Mouse (Mus musculus): ENCODE measurements at regions not wholly inside any gene's neighbourhood (a gene's known extent, or its start where the extent isn't known, plus 50 kb on each side); places are given as distances from the start of the nearest gene placed in this dataset.
"Not testable (repeated sequence)": the region's sequence is repeated elsewhere in the genome, so short reads cannot be mapped to it uniquely, and the experiment has no call there.

DNA sequence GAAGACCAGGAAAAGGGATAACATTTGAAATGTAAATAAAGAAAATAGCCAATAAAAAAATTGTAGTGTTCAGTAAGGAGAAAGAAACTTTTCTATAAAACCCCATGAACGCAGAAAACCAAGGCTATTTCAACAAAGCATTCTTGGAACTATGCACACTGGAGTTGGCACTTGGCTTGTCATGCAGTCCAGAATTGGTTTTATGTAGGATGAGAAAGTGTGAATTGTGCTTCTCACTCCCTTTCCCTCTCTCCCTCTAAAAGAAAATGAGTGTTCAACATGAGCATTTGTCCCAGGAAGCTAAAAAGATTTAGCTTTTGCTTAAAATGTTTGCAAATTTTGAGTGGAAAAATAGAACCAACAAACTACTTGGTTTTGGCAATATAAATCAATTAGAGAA, 841.6 kb upstream of the Adam24 start:
- DNase-seq (ENCODE audit: low read depth, low spot score): peak; percentile 79

DNA sequence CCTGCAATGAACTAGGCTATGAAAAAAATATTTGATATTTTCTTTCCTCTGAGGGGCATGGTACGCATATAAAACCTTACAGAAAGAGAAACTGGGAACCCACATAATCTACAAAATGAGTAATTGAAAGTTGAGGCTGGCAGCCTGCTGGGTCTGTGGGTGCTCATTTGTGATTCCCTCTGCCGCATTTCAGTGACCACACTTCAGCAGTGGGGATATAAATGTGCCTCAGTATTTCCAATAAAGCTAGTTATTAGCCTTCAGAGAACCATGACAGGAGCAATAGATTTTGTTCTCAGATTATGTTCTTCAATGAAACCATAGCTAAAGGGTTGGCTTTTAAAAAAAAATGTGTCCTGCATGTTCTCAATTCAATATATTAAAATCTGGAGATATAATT, 828.0 kb upstream of the Adam24 start:
- DNase-seq (ENCODE audit: low read depth, low spot score): no peak

DNA sequence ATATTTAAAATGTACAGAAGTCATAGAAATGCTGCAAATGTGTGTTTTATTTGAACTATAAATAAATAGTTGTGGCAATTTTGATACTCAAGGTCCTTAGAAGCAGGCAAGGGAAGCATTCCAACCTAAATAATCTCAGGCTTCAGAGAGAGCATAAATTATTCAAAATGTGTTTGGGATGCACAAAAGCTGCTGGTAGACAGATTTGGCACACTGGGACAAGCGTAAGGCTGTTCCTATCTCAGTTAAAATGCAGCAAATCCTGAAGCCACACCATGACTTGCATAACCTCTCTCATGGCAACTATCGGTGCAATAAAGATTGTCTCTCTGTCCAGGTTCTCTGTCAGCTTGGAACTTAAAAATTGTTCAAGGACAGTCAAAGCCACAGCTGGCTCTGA, 812.3 kb upstream of the Adam24 start:
- DNase-seq (ENCODE audit: low read depth, low spot score): peak; percentile 6

DNA sequence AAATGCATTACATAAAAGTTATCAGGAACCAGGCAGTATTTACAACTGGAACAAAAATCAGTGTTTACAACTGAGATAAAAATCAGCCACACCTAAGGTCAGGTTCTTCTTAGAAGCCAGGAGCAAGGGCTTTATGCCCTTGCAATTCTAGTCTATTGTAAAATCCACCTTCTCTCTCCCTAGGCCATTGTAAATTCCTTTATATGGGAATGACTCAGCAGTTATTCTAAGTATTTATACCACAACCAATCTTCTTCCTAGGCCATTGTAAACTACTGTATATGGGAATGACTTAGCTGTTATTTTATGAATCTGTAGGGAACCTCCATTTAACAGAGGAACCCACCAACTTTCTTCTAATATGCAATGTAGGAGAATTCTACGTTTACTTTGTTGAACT, 772.6 kb upstream of the Adam24 start:
- no peak for DNase-seq (ENCODE audit: low read depth, low spot score)

DNA sequence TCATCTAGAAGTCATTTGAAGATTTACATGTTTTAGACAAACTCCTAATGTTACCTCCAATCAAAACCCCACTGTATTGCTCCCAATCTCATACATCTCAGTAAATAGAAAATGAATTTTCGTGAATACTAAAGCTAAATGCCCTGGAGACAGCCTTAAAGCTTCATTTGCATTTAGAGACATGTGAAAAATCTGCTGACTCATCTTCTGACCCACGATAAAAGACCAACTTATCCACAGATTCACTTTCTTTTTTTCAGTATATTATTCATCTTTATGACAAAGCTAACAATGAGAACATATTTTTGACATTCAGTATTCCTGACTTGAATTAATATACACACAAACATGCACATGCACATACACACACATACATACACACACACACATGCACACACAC, 762.0 kb upstream of the Adam24 start:
- DNase-seq (ENCODE audit: low read depth, low spot score): no peak

DNA sequence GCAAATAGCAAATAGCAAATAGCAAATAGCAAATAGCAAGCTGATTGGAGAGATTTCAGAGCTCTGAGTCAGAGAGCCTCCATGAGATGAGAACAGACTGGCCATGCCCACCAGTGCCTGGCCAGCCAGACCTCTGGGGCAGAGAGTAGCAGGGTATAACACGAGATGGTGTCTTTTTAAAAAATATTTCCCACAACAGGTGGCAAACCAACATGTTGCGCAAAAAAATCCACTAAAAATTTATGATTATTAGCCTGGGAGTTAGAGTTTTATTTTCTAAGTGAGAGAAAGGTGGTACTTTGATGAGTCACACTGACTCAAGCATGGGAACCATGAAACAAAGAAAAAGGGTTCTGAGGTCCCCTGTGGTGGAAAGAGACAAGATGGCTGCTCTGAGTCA, 753.5 kb upstream of the Adam24 start:
- DNase-seq (ENCODE audit: low read depth, low spot score): no peak

DNA sequence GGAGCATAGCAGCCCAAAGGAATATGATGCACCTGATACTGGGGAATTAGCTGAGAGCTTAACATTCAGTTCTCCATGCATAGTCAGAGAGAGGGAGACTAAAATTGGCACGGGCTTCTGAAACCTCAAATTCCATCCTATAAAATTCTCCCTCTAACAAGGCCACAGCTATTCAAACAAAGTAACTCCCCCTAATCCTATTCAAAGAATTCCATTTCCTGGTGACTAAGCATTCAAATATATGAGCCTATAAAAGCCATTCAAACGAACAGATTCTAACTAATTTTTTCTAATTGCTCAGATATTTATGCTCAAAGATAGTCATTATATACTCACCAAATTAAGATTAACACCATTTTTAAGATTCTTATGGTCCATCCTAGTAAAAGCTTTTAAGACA, 751.1 kb upstream of the Adam24 start:
- no peak for DNase-seq (ENCODE audit: low read depth, low spot score)

DNA sequence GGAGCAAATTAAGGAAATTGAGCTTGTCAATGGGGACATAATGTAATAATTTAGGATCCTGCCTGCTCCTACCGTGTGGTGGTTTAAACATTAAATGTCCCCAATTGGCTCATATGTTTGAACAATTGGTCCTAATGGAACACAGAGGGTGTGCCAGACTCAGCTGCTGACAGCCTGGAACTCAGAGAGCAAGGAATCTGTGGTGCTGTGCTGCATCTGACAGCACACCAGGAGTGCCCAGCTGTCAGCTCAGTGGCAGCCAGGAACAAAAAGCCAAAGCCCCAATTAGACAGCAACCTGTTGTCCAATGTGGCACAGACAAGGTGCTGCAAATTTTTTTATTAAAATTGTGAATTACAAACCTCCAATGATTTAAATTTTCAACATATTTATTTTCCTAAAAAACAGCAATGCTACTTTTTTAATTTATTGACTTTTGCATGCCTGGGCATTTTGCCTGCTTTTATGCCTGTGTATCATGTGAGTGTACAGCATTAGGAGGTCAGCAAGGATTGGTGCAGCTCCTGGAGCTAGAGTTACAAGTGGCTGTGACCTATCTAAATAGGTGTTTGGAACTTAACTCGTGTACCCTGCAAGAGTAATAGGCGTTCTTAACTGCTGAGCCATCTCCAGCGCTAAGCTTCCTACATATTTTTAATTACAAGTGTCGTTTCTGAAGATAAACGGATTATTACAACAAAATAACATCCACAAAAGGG, 724.5 kb upstream of the Adam24 start:
- DNase-seq (ENCODE audit: low read depth, low spot score): no peak

DNA sequence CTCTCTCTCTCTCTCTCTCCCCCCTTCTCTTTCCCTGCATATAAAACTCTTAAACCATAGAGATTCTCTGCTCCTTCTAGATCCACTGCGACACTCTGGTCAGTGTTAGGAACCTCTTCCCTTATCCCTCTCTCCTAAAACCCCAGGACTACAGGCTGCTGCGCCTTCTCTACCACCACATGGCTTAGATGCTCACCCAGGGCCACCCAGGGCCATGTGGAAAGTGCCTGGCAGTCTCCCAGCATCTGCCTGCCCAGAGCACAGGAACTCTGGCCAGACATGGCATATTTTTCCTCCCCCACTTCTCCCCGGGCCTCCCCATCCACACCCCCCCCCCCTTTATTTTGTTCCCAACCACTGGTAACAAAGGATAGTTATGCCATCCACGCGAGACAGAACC, 720.4 kb upstream of the Adam24 start:
- DNase-seq (ENCODE audit: low read depth, low spot score): no peak

DNA sequence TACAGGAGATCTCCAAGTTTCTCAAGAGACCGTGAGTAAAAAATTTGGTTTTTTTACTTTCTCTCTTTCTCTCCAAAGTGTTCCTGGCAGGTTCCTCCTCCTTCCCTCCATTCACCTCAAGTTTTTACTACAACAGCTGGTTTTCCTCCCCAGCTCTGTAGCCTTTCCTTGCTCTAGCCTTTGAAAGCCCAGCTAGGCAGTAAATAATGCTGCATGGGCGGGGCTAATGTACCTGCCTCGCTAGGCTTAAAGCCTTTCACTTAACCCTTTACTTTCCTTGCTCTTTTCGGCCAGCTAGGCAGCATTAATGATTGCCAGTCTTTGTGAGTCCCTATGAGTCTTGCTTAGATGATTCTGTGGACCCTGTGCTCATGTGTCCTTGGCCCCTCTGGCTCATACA, 720.0 kb upstream of the Adam24 start:
- DNase-seq (ENCODE audit: low read depth, low spot score): no peak

DNA sequence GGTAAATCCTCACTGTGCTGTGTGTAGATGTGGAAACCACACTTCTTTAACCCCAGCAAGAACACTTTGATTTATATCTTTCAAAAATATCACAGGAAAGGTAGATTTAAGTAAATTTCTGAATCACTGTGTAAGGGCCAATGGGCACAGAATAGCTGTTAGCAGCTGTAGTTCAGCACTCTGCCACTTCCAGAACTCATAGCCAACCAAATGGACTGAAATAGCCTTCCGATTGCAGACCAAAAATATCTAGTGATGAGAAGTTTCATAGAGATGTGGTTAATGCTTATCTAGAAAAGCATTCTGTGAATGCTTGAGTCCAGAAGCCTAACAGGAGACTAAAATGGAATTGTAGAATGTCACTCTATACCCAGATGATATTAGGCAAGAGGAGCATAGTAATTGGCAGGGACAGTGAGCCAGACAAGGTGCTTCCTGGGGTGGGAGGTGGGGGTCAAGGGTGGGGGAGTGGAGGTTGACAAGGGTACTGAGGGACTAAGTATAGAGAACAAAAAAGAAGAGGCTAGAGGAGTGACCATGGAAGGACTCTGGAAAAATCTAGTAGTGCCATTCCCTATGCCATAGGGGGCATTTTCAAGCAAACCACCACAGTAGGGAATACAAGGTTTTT, 669.6 kb upstream of the Adam24 start:
- DNase-seq (ENCODE audit: low read depth, low spot score): no peak

DNA sequence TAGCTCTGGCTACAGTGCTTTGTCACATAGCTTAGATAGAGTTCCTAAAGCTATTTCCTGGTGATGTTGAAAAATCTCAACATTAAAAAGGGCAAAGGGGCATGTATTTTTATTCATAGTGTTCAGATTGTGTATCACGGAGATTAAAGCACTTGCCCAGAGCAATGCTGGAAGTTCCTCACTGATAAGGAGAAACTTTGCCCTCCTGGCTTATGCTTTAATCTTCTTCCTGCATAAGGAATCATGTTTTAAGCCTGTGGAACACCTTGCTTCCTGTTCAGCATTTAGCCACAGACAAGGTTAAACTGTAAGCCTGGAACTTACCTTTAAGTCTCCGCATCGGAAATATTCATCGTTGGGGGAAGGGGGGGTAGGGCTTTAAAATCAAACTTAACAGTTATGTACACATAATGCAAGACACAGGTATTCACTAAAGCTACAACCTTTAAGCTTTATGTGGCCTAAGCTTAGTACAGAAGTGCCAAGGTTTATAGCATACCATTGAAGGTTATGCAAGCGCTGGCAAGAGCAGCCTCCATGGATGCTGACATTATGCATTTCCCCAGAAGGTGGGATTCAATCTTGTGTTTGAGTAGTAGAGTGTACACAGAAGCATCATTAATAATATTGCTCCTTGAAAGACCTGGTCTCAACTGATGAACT, 655.5 kb upstream of the Adam24 start:
- no peak for DNase-seq (ENCODE audit: low read depth, low spot score)

DNA sequence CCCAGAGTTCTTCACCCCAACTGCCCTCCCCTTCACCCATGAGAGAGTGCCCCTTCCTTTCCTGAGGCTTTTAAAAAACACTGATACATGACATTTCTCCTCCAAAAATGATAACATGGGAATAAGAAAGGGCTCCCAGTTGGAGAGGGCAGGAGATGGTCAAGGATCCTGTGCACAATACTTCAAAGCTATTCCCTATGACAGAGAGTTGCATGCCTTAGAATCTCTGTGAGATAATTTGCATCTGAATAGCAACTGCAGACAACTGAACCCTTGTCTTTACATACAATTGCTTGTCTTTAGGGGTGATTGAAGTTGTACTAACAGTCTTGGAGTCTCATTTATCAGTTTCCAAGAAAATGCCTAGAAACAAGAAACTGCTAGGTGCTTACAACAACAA, 610.7 kb upstream of the Adam24 start:
- no peak for DNase-seq (ENCODE audit: low read depth, low spot score)

DNA sequence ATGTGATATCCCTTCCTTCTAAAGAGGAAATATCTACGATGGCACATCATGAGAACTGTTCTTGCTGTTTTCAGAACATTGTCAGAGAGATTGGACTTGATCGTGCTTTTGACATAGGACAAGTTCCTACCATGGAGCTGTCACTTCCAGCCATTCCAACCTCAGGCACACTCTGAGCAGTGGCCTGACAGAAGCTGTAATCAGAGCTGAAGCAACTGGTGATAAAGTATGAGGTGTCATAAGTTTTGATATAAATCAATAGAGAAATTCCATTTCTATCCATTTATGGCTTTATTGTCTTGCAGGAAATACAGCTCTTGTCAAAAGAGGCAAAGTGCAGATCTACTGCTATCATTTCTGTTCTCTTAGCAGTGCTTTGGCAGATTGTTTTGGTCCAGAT, 603.7 kb upstream of the Adam24 start:
- DNase-seq (ENCODE audit: low read depth, low spot score): no peak

DNA sequence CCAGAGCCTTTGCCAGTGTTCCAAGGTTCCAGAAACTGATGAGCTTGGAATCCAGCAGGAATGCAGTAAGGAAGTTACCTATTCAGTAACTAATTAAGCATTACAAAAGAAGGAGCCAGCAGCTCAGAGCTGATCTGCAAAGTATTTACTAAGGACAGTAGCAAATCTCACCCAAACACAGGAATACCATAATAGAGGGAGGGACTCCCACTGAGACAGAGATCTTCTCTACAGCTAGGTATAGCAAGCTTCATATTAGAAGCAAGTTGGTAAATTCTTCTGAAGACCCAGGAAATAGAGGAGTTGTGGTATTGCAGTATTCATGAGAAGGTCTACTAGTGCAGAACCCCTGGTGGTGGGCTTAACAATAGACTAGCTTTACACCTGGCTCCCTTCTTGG, 593.9 kb upstream of the Adam24 start:
- DNase-seq (ENCODE audit: low read depth, low spot score): not testable (repeated sequence)

DNA sequence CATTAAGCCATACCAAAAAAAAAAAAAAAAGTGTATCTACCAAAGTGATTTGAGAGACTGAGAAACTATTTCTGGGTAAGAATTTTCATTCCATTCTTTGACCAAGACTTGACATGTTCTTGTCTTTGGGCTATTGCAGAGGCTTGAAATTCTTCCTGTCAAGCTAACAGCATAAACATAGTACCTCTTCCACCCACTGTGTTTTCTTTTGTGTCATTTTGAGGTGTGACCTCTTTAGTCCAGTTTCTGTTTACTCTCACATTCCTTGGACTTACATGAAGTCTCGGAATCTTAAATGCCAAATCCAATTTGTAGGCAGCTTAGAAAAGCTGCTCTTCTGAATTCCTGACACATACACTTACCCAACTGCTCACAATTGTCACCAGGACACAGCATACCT, 590.7 kb upstream of the Adam24 start:
- DNase-seq (ENCODE audit: low read depth, low spot score): no peak

DNA sequence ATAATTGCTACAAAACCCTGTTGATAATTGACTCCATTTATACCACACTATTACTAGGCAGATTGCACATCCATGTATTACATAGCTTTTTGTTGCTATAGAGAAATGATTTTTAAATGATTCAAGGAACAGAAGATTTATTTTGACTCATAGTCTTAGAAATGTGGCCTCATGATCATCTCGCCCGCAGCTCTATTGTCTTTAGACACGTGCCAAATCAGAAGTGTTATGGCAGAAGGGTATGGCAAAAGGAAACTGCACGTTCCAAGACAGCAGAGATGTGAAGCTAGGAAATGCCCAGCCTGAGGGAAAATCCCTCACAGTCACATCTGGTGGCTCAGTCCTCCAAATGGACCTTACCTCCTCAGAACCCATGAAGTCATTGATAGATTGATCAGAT, 585.5 kb upstream of the Adam24 start:
- no peak for DNase-seq (ENCODE audit: low read depth, low spot score)

DNA sequence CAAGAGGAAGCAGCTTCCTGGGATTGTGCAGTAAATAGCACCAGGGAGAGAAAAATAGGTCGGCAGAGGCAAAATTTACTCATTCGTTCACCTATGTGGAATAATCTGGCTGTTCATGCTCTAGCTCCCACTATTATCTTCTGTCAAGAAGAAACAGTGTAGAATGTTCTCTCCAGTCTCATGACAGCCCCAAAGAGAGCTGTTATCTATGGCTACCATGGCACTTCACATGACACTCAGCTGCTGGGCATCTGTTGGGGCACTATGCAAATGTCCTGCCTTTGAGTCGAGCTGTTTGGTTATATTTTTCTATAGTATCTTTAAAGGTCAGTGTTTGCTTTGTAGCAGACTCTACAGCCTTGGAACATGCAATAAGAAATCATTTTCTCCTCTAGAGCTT, 550.5 kb upstream of the Adam24 start:
- DNase-seq (ENCODE audit: low read depth, low spot score): no peak

DNA sequence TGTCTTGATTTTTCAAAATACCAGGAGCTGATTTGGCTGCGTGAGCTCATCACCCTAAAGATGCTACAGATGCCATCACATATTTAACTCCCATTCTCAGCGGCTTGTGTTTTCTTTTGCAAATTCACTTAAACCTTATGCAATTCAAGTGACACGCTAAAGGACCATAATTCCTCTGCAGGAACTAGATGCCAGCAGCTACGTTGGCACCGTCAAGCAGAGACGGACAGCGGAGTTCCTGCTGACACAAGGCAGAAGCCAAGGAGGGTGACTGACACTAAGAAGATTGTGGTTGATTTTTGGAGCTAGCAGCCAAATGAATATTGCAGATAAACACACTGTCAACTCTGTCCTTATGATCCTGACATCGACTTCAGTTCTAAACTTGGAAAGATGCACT, 547.7 kb upstream of the Adam24 start:
- no peak for DNase-seq (ENCODE audit: low read depth, low spot score)

DNA sequence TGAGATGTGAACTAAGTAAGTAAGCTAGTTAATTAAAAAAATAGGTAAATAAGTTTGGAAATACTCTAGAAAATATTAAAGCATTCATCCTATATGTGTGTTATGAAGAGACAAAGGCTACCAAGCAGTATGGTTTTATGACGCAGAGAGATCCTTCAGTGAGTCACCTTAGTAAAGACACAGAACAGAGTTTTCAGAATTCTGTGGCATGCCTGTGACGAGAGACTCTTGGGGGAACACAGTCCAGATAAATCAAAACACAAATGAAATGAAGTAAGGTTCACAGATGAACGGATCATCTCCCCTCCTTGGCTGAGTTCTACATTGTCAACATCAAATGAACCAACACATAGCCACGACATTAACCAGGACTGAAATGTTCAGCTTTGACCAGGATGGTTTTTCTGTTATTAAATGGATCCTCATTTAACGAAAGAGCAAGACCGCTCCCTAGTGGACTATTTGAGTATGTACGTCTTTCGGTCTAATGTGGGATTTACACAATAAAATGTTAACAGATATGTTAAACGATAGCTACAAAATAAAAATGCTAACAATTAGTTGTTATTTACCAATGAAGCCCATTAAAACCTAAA, 542.1 kb upstream of the Adam24 start:
- DNase-seq (ENCODE audit: low read depth, low spot score): peak; percentile 36

DNA sequence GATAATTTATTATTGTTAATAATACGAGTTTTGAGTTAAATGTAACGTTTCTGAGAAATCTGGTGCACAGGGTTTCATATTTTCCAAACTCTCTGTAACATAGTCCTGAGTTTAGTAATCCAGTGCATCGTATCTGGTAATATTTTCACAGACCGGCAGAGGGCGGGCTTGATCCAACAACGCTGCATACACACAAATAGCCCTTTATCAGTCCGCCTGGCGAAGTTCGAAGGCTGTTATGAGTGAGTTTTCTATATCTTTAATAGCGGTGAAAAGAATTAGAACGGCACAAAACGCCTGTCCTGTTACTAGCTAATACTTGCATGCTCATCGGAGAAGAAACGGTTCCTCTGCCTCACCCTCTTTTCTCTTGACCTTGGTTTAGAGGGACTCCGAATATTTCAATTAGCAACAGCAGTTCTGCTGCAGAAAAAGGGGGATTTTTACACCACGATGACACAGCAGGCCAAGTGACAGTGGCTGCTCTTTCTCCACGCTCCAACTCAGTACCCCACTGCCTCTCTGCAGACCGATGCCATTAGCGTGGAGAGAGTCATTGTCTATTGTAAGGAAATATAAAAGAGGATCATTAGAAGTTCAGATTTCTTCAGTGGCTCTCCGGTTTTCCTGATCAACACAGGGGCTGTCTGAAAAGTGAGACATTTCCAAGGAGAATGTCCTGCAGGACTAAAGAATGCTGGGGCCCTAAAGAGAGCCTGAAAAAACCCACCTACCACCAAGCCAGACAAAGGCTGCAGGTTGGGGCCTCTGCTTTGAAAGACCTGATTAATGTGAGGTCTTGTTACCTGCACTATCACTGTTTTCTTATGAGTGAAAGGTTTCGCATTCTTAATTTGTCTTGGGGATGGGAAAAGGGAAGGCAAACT, 523.7 kb upstream of the Adam24 start:
- DNase-seq (ENCODE audit: low read depth, low spot score): peak; percentile 28

DNA sequence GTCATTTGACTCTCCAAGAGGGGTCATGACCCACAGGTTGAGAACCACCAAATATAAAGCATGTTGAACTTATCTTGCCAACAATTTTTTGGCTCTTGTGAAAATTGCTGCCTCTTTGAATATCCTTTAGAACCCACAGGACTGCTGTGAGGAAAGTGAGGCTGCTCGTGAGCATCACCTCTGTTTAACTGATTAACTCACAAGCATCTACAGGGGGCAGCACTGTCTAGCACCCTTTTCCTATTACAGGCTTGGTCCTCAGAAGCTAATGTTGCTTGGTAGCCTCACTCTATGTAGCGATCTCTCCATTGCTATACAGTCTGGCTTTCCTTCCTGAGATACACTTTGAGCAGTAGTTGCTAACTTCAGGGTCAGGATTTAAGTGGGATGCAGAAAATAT, 522.4 kb upstream of the Adam24 start:
- DNase-seq (ENCODE audit: low read depth, low spot score): no peak

Data from telencephalon, adult 2 months (tissue).